Mouse (Mus musculus) small intestine, adult 2 months (tissue): ENCODE measurements around the gene Camkk1.

Source experiments
- CTCF ChIP-seq: fragments of 200-500 bp; IDR thresholded peaks from 2 replicates; pipeline ENCODE4 v1.5.1; 2012; ENCODE audit warnings: low read depth, mild to moderate bottlenecking, control low read depth, inconsistent platforms, low read length, moderate library complexity, mixed read lengths; ENCODE audit not compliant: insufficient replicate concordance, insufficient read length; ENCODE audit errors: extremely low read depth
- POLR2A ChIP-seq: fragments of 200-500 bp; IDR thresholded peaks from 2 replicates; pipeline ENCODE4 v1.6.1; 2012; ENCODE audit warnings: low read depth, mild to moderate bottlenecking, control low read depth, inconsistent platforms, low read length, moderate library complexity

- no peak for TF ChIP-seq POLR2A
- TF ChIP-seq CTCF = no peak
Observed at GRCm38 (mm10) chr11:73008826-73009225, 10.0 kb upstream of the Camkk1 start.
